Mouse (Mus musculus): Measurements from ENCODE around the gene Ganab. TPM values are rescaled to one million over a fixed set of nuclear protein-coding genes. Genes with fewer than 3 reads are reported as not detected.

Ganab gene
- polyA plus RNA-seq, 1 experiment from 2014 or later, result 106 TPM

GRCm38 (mm10) chr19:8965771-8966170 is 67.9 kb downstream of the Ganab start:
- WGBS, result 79% methylated on average over 8 of the region's 8 CpGs
- H3K27ac ChIP-seq, result peak overlapping the region; percentile 38; the same call in 1 of the 2 replicates
- no peak for ATAC-seq (ENCODE audit: low FRiP score)
- H3K4me3 ChIP-seq (replicated peaks), result peak overlapping the region; percentile 79
- H3K36me3 ChIP-seq (replicated peaks), result peaks cover 75% of the 10 kb centered on the region
- peak overlapping the region; percentile 81 for H3K4me2 ChIP-seq
- H3K4me1 ChIP-seq, result peaks cover 23% of the 10 kb centered on the region
- no peaks in the 10 kb centered on the region for H3K9me3 ChIP-seq
- H3K9ac ChIP-seq, result peak overlapping the region; percentile 63; the same call in 1 of the 2 replicates
- H3K27me3 ChIP-seq, result no peaks in the 10 kb centered on the region

GRCm38 (mm10) chr19:8966198-8966589 is 68.3 kb downstream of the Ganab start:
- ATAC-seq (ENCODE audit: low FRiP score), result no peak
- peak overlapping the region; percentile 81 for H3K4me2 ChIP-seq
- peak overlapping the region; percentile 79 for H3K4me3 ChIP-seq (replicated peaks)
- H3K4me1 ChIP-seq, result peaks cover 23% of the 10 kb centered on the region
- peaks cover 75% of the 10 kb centered on the region for H3K36me3 ChIP-seq (replicated peaks)
- no peaks in the 10 kb centered on the region for H3K9me3 ChIP-seq
- H3K27me3 ChIP-seq, result no peaks in the 10 kb centered on the region
- WGBS, result 48% methylated on average over 5 of the region's 5 CpGs
- H3K9ac ChIP-seq, result peak overlapping the region; percentile 63
- H3K27ac ChIP-seq, result peak overlapping the region; percentile 83

Small RNA genes lying within 50 kb of the gene (microRNA-seq; reads per million reads assigned to microRNA genes)
- not detected for gene Mir5136

Other genes starting within 250 kb of the Ganab start
- 0.10 and 0.27 TPM in 2 replicates for gene Chrm1, start 234.3 kb upstream of the Ganab start, polyA plus RNA-seq (2016; fragmentation: Nextera tagmentation; extraction: Ambion mirVana)
- gene Slc3a2, start 174.7 kb upstream of the Ganab start, polyA plus RNA-seq (2016; fragmentation: Nextera tagmentation; extraction: Ambion mirVana), result 140 and 143 TPM in 2 replicates
- gene Wdr74, start 162.2 kb upstream of the Ganab start, polyA plus RNA-seq (2016; fragmentation: Nextera tagmentation; extraction: Ambion mirVana), result 83.7 and 85.9 TPM in 2 replicates
- gene 1700092M07Rik, start 157.4 kb upstream of the Ganab start, polyA plus RNA-seq (2016; fragmentation: Nextera tagmentation; extraction: Ambion mirVana), result 2.8 and 3.7 TPM in 2 replicates
- 108 and 114 TPM in 2 replicates for gene Stx5a, start 156.7 kb upstream of the Ganab start, polyA plus RNA-seq (2016; fragmentation: Nextera tagmentation; extraction: Ambion mirVana)
- gene Nxf1, start 141.0 kb upstream of the Ganab start, polyA plus RNA-seq (2016; fragmentation: Nextera tagmentation; extraction: Ambion mirVana), result 206 and 225 TPM in 2 replicates
- 203 and 210 TPM in 2 replicates for gene Tmem223, start 127.1 kb upstream of the Ganab start, polyA plus RNA-seq (2016; fragmentation: Nextera tagmentation; extraction: Ambion mirVana)
- 34.4 and 36.9 TPM in 2 replicates for gene Tmem179b, start 123.6 kb upstream of the Ganab start, polyA plus RNA-seq (2016; fragmentation: Nextera tagmentation; extraction: Ambion mirVana)
- gene Taf6l, start 111.7 kb upstream of the Ganab start, polyA plus RNA-seq (2016; fragmentation: Nextera tagmentation; extraction: Ambion mirVana), result 35.9 and 41.5 TPM in 2 replicates
- gene Polr2g, start 99.5 kb upstream of the Ganab start, polyA plus RNA-seq (2016; fragmentation: Nextera tagmentation; extraction: Ambion mirVana), result 158 and 161 TPM in 2 replicates
- 6.6 and 7.9 TPM in 2 replicates for gene Zbtb3, start 95.5 kb upstream of the Ganab start, polyA plus RNA-seq (2016; fragmentation: Nextera tagmentation; extraction: Ambion mirVana)
- gene Ttc9c, start 78.7 kb upstream of the Ganab start, polyA plus RNA-seq (2016; fragmentation: Nextera tagmentation; extraction: Ambion mirVana), result 78.7 and 83.9 TPM in 2 replicates
- 7.2 and 7.8 TPM in 2 replicates for gene Hnrnpul2, start 78.1 kb upstream of the Ganab start, polyA plus RNA-seq (2016; fragmentation: Nextera tagmentation; extraction: Ambion mirVana)
- gene AC129217.1, start 68.3 kb upstream of the Ganab start, polyA plus RNA-seq (2016; fragmentation: Nextera tagmentation; extraction: Ambion mirVana), result not detected in 2 replicates
- gene Bscl2, start 60.6 kb upstream of the Ganab start, polyA plus RNA-seq (2016; fragmentation: Nextera tagmentation; extraction: Ambion mirVana), result 57.5 and 62.9 TPM in 2 replicates
- gene Gng3, start 58.9 kb upstream of the Ganab start, polyA plus RNA-seq (2016; fragmentation: Nextera tagmentation; extraction: Ambion mirVana), result 131 and 139 TPM in 2 replicates
- gene Lrrn4cl, start 47.3 kb upstream of the Ganab start, polyA plus RNA-seq (2016; fragmentation: Nextera tagmentation; extraction: Ambion mirVana), result 0.26 and 0.60 TPM in 2 replicates
- gene Ubxn1, start 26.6 kb upstream of the Ganab start, polyA plus RNA-seq (2016; fragmentation: Nextera tagmentation; extraction: Ambion mirVana), result 178 and 182 TPM in 2 replicates
- 55.2 and 57.3 TPM in 2 replicates for gene Uqcc3, start 17.1 kb upstream of the Ganab start, polyA plus RNA-seq (2016; fragmentation: Nextera tagmentation; extraction: Ambion mirVana)
- 104 and 119 TPM in 2 replicates for gene Lbhd1, start 14.3 kb upstream of the Ganab start, polyA plus RNA-seq (2016; fragmentation: Nextera tagmentation; extraction: Ambion mirVana)
- gene Gm49403, start 14.1 kb upstream of the Ganab start, polyA plus RNA-seq (2016; fragmentation: Nextera tagmentation; extraction: Ambion mirVana), result not detected in 2 replicates
- gene 1810009A15Rik, start 9.2 kb upstream of the Ganab start, polyA plus RNA-seq (2016; fragmentation: Nextera tagmentation; extraction: Ambion mirVana), result 91.0 and 104 TPM in 2 replicates
- not detected in 2 replicates for gene Gm49416, start 9.1 kb upstream of the Ganab start, polyA plus RNA-seq (2016; fragmentation: Nextera tagmentation; extraction: Ambion mirVana)
- 48.1 and 52.6 TPM in 2 replicates for gene Ints5, start 5.1 kb upstream of the Ganab start, polyA plus RNA-seq (2016; fragmentation: Nextera tagmentation; extraction: Ambion mirVana)
- 64.4 and 64.8 TPM in 2 replicates for gene B3gat3, start 22.3 kb downstream of the Ganab start, polyA plus RNA-seq (2016; fragmentation: Nextera tagmentation; extraction: Ambion mirVana)
- gene Rom1, start 31.3 kb downstream of the Ganab start, polyA plus RNA-seq (2016; fragmentation: Nextera tagmentation; extraction: Ambion mirVana), result 1.3 and 2.5 TPM in 2 replicates
- gene Eml3, start 31.5 kb downstream of the Ganab start, polyA plus RNA-seq (2016; fragmentation: Nextera tagmentation; extraction: Ambion mirVana), result 13.2 and 13.8 TPM in 2 replicates
- gene Mta2, start 43.8 kb downstream of the Ganab start, polyA plus RNA-seq (2016; fragmentation: Nextera tagmentation; extraction: Ambion mirVana), result 193 and 206 TPM in 2 replicates
- gene Tut1, start 55.8 kb downstream of the Ganab start, polyA plus RNA-seq (2016; fragmentation: Nextera tagmentation; extraction: Ambion mirVana), result 36.9 and 37.0 TPM in 2 replicates
- gene Eef1g, start 69.0 kb downstream of the Ganab start, polyA plus RNA-seq (2016; fragmentation: Nextera tagmentation; extraction: Ambion mirVana), result 365 and 373 TPM in 2 replicates
- gene Ahnak, start 91.2 kb downstream of the Ganab start, polyA plus RNA-seq (2016; fragmentation: Nextera tagmentation; extraction: Ambion mirVana), result 6.4 and 8.5 TPM in 2 replicates
- gene Scgb1a1, start 189.9 kb downstream of the Ganab start, polyA plus RNA-seq (2016; fragmentation: Nextera tagmentation; extraction: Ambion mirVana), result not detected in 2 replicates
- gene Asrgl1, start 237.6 kb downstream of the Ganab start, polyA plus RNA-seq (2016; fragmentation: Nextera tagmentation; extraction: Ambion mirVana), result 24.1 and 25.7 TPM in 2 replicates

Data from forebrain, embryonic 12.5 days (tissue).